Mouse (Mus musculus) splenic B cell, adult 2 months (primary cell): ENCODE results near the gene Col26a1.

Experiments used
- DNase-seq: peaks from one replicate; pipeline ENCODE4 v3.0.0-alpha.2; 2011; ENCODE audit warnings: low read depth, low spot score
- H3K27me3 ChIP-seq: 2 replicates; pipeline ENCODE4 v1.6.1; 2012; ENCODE audit warnings: mild to moderate bottlenecking, low read length, moderate library complexity, mixed read lengths; ENCODE audit not compliant: control insufficient read depth, poor library complexity, insufficient read depth, severe bottlenecking
- H3K36me3 ChIP-seq: 2 replicates; pipeline ENCODE4 v1.6.1; 2012; ENCODE audit warnings: mild to moderate bottlenecking, low read length, moderate library complexity, mixed read lengths; ENCODE audit not compliant: control insufficient read depth, poor library complexity, insufficient read depth, severe bottlenecking

Col26a1 gene

GRCm38 (mm10) chr5:136882788-136883439 is at the start of gene Col26a1:
TSS of gene Col26a1 (minus strand) at chr5:136883209.
- no peaks in the 10 kb centered on the region for H3K36me3 ChIP-seq
- 0 out of 2 replicates have a peak, but pooled peaks cover 1% of the 10 kb centered on the region for H3K27me3 ChIP-seq
- DNase-seq, result no peak

- Histone ChIP-seq H3K27me3 (no peaks in the 10 kb centered on the region), H3K36me3 (no peaks in the 10 kb centered on the region)
- no peak for DNase-seq
These were observed 48.9 kb upstream of the Col26a1 start for GRCm38 (mm10) chr5:136931896-136932295.

GRCm38 (mm10) chr5:136929073-136929472 is 46.1 kb upstream of the Col26a1 start:
- H3K36me3 ChIP-seq, result no peaks in the 10 kb centered on the region
- H3K27me3 ChIP-seq, result no peaks in the 10 kb centered on the region
- peak; percentile 90 for DNase-seq

GRCm38 (mm10) chr5:136923751-136924478 is 40.9 kb upstream of the Col26a1 start:
- Histone ChIP-seq H3K27me3 (no peaks in the 10 kb centered on the region), H3K36me3 (no peaks in the 10 kb centered on the region)
- DNase-seq, result no peak

- no peak for DNase-seq
- no peaks in the 10 kb centered on the region for H3K27me3 ChIP-seq
- H3K36me3 ChIP-seq, result no peaks in the 10 kb centered on the region
These were observed 39.8 kb upstream of the Col26a1 start for GRCm38 (mm10) chr5:136922830-136923229.

GRCm38 (mm10) chr5:136919546-136920301 is 36.7 kb upstream of the Col26a1 start:
- DNase-seq, result peak; percentile 9
- no peaks in the 10 kb centered on the region for H3K36me3 ChIP-seq
- H3K27me3 ChIP-seq, result no peaks in the 10 kb centered on the region

GRCm38 (mm10) chr5:136918655-136919472 is 35.9 kb upstream of the Col26a1 start:
- peak; percentile 88 for DNase-seq
- Histone ChIP-seq H3K27me3 (no peaks in the 10 kb centered on the region), H3K36me3 (no peaks in the 10 kb centered on the region)

GRCm38 (mm10) chr5:136917613-136918242 is 34.7 kb upstream of the Col26a1 start:
- H3K27me3 ChIP-seq, result no peaks in the 10 kb centered on the region
- no peak for DNase-seq
- H3K36me3 ChIP-seq, result peaks cover 2% of the 10 kb centered on the region

GRCm38 (mm10) chr5:136914183-136914582 is 31.2 kb upstream of the Col26a1 start:
- DNase-seq, result no peak
- Histone ChIP-seq H3K27me3 (no peaks in the 10 kb centered on the region), H3K36me3 (peaks cover 2% of the 10 kb centered on the region)

- no peaks in the 10 kb centered on the region for H3K27me3 ChIP-seq
- peaks cover 2% of the 10 kb centered on the region for H3K36me3 ChIP-seq
- DNase-seq, result peak; percentile 86
These were observed 25.2 kb upstream of the Col26a1 start, which contains the start of gene Ift22 for GRCm38 (mm10) chr5:136907991-136908857. TSS of gene Ift22 (plus strand) at chr5:136908150.

- Histone ChIP-seq H3K27me3 (no peaks in the 10 kb centered on the region), H3K36me3 (no peaks in the 10 kb centered on the region)
- no peak for DNase-seq
These were observed 24.6 kb upstream of the Col26a1 start for GRCm38 (mm10) chr5:136907587-136907986.

- Histone ChIP-seq H3K27me3 (no peaks in the 10 kb centered on the region), H3K36me3 (no peaks in the 10 kb centered on the region)
- peak; percentile 75 for DNase-seq
These were observed 22.6 kb upstream of the Col26a1 start for GRCm38 (mm10) chr5:136905630-136906029.

- Histone ChIP-seq H3K36me3 (no peaks in the 10 kb centered on the region), H3K27me3 (no peaks in the 10 kb centered on the region)
- no peak for DNase-seq
These were observed 21.6 kb upstream of the Col26a1 start for GRCm38 (mm10) chr5:136904621-136905020.
